Mouse (Mus musculus) layer of hippocampus, adult 2 months (tissue): ENCODE data around the gene Tectb. TPM values are rescaled to one million over a fixed set of nuclear protein-coding genes. Genes with fewer than 3 reads are reported as not detected.

ENCODE experiments used
- DNase-seq, 2 experiments: peaks; one replicate each; pipeline ENCODE4 v3.0.0; 2022; ENCODE audit warnings: low spot score in 2 of 2
- H3K27ac ChIP-seq: fragments of 200-600 bp; 2 replicates; pipeline ENCODE4 v1.8.1; 2022
- H3K4me3 ChIP-seq: fragments of 200-600 bp; 2 replicates; pipeline ENCODE4 v1.8.1; 2022; ENCODE audit warnings: mild to moderate bottlenecking
- CTCF ChIP-seq: fragments of 200-600 bp; conservative IDR thresholded peaks from 2 replicates; pipeline ENCODE4 v1.8.1; 2022; ENCODE audit warnings: antibody characterized with exemption, mild to moderate bottlenecking, moderate library complexity
- microRNA-seq, 2 experiments: library from miRNA; unstranded; fragments of <30 nt; microRNA quantifications; one replicate each; pipeline ENCODE4 v1.2.0; 2021
- total RNA-seq, 2 experiments: library from RNA; stranded (reverse); gene quantifications; 2 replicates each; pipeline ENCODE4 v1.2.3; 2021

The Tectb gene
- total RNA-seq, 2 experiments from 2014 or later, result 0.15 TPM; not detected in 1

GRCm38 (mm10) chr19:55222268-55222667, 41.7 kb downstream of the Tectb start:
- no peak for TF ChIP-seq CTCF
- Histone ChIP-seq H3K27ac (no peak overlapping the region), H3K4me3 (no peak overlapping the region)
- no peak for DNase-seq

- H3K4me3 ChIP-seq, result no peak overlapping the region
- no peak overlapping the region for H3K27ac ChIP-seq
- no peak for TF ChIP-seq CTCF
- no peak for DNase-seq
Measured at GRCm38 (mm10) chr19:55226621-55227020, 46.1 kb downstream of the Tectb start.

- peak; percentile 34 for TF ChIP-seq CTCF
- DNase-seq, result no peak
- H3K4me3 ChIP-seq, result no peak overlapping the region
- H3K27ac ChIP-seq, result no peak overlapping the region
Measured at GRCm38 (mm10) chr19:55227135-55227534, 46.6 kb downstream of the Tectb start.

- H3K27ac ChIP-seq, result no peak overlapping the region
- no peak overlapping the region for H3K4me3 ChIP-seq
- no peak for TF ChIP-seq CTCF
- no peak for DNase-seq
Measured at GRCm38 (mm10) chr19:55231081-55231480, 50.5 kb downstream of the Tectb start.

- no peak for TF ChIP-seq CTCF
- Histone ChIP-seq H3K27ac (no peak overlapping the region), H3K4me3 (no peak overlapping the region)
- no peak for DNase-seq
Measured at GRCm38 (mm10) chr19:55232136-55232535, 51.6 kb downstream of the Tectb start.

- H3K27ac ChIP-seq, result no peak overlapping the region
- DNase-seq, result no peak
- no peak overlapping the region for H3K4me3 ChIP-seq
- TF ChIP-seq CTCF, result no peak
Measured at GRCm38 (mm10) chr19:55236026-55236425, 55.5 kb downstream of the Tectb start.

- no peak overlapping the region for H3K4me3 ChIP-seq
- TF ChIP-seq CTCF, result no peak
- DNase-seq, result no peak
- H3K27ac ChIP-seq, result no peak overlapping the region
Measured at GRCm38 (mm10) chr19:55236564-55236963, 56.0 kb downstream of the Tectb start.

- no peak for DNase-seq
- H3K4me3 ChIP-seq, result no peak overlapping the region
- no peak for TF ChIP-seq CTCF
- H3K27ac ChIP-seq, result peak overlapping the region; percentile 28; the same call in 1 of the 2 replicates
Measured at GRCm38 (mm10) chr19:55239766-55240426, 59.4 kb downstream of the Tectb start.

GRCm38 (mm10) chr19:55241186-55241645, 60.7 kb downstream of the Tectb start, which contains the start of gene Gucy2g:
TSS of gene Gucy2g (minus strand) at chr19:55241236.
- Histone ChIP-seq H3K27ac (no peak within 1 kb of the TSS), H3K4me3 (no peak within 1 kb of the TSS)
- no peak for TF ChIP-seq CTCF
- no peak for DNase-seq

GRCm38 (mm10) chr19:55244791-55245231, 64.3 kb downstream of the Tectb start:
- DNase-seq, result peak; percentile 18 to 44
- H3K4me3 ChIP-seq, result no peak overlapping the region
- H3K27ac ChIP-seq, result peak overlapping the region; percentile 68
- TF ChIP-seq CTCF, result peak; percentile 61

Small RNA genes within 50 kb of the gene (microRNA-seq; reads per million reads assigned to microRNA genes)
- 0.64 to 0.92 reads per million in 2 experiments for gene Mir6715

Other genes with a start within 250 kb of the Tectb start
- 10 to 100 TPM; 40.9 to 44.5 TPM for gene Gpam, start 53.5 kb upstream of the Tectb start, total RNA-seq
- gene Gucy2g, start 60.5 kb downstream of the Tectb start, total RNA-seq, result 1 to 10 TPM in 1 of 2 experiments, under 1 TPM in 1; 0.69 to 1.0 TPM
- gene Acsl5, start 71.2 kb downstream of the Tectb start, total RNA-seq, result 10 to 100 TPM; 33.6 to 42.2 TPM
- gene Zdhhc6, start 135.3 kb downstream of the Tectb start, total RNA-seq, result 10 to 100 TPM; 28.3 to 29.2 TPM
- 10 to 100 TPM; 57.6 to 60.4 TPM for gene Vti1a, start 135.6 kb downstream of the Tectb start, total RNA-seq